ENCODE assay signal across 27 mouse cellular contexts in genomic region chr3:105006101-105006500, GRCm38 (mm10).
"Had no signal": no experiment of that assay in that cellular context is flagged by ENCODE, and none has a peak within 500 bp of the region (broad histone marks: within the 10 kb centered on the region; RNA-seq: fewer than 3 reads in every experiment).

No protein-coding gene starts in this region.

- H3K27me3 ChIP-seq: heart, embryonic 12.5 days; hindbrain, embryonic 12.5 days; intestine, embryonic 15.5 days; limb, embryonic 12.5 days; liver, embryonic 13.5 days; liver, embryonic 15.5 days had no signal

- H3K9ac ChIP-seq: heart, embryonic 12.5 days; hindbrain, embryonic 12.5 days; hindbrain, embryonic 14.5 days; intestine, embryonic 15.5 days; limb, embryonic 12.5 days; liver, embryonic 13.5 days; liver, embryonic 15.5 days had no signal

- H3K4me2 ChIP-seq: heart, embryonic 12.5 days; hindbrain, embryonic 12.5 days; hindbrain, embryonic 14.5 days; intestine, embryonic 15.5 days; limb, embryonic 12.5 days; liver, embryonic 11.5 days; liver, embryonic 13.5 days; liver, embryonic 15.5 days had no signal

- H3K27ac ChIP-seq: heart, adult 2 months; heart, embryonic 10.5 days; hindbrain, embryonic 10.5 days; hindbrain, embryonic 12.5 days; hindbrain, embryonic 14.5 days; intestine, embryonic 15.5 days; kidney, postnatal 0 days; limb, embryonic 12.5 days; liver, embryonic 13.5 days; liver, embryonic 15.5 days had no signal

- ATAC-seq: hindbrain, embryonic 16.5 days; inflammation-experienced regulatory T-cells, adult 6 months; intestine, embryonic 15.5 days; intestine, postnatal 0 days had no signal

- H3K9me3 ChIP-seq: heart, embryonic 10.5 days; heart, embryonic 12.5 days; hindbrain, embryonic 10.5 days; hindbrain, embryonic 12.5 days; intestine, embryonic 15.5 days; limb, embryonic 12.5 days; liver, embryonic 13.5 days; liver, embryonic 15.5 days had no signal

- DNase-seq: gastrocnemius, adult 2 months; gastrocnemius, postnatal 10 days; gastrocnemius, postnatal 25 days; heart, postnatal 10 days; heart, postnatal 4 days; kidney, adult 18-20 months; kidney, adult 8-10 months; kidney, postnatal 14 days; kidney, postnatal 36 days; left cerebral cortex, postnatal 4 days; liver; liver, embryonic 13.5 days had no signal

- H3K4me1 ChIP-seq: hindbrain, embryonic 10.5 days; limb, embryonic 12.5 days; liver, embryonic 13.5 days; liver, embryonic 15.5 days had no signal

- H3K4me3 ChIP-seq: gastrocnemius, adult 2 months; heart, adult 2 months; heart, embryonic 10.5 days; heart, embryonic 12.5 days; hindbrain, embryonic 10.5 days; hindbrain, embryonic 12.5 days; intestine, embryonic 15.5 days; layer of hippocampus, adult 2 months; limb, embryonic 12.5 days; liver, embryonic 13.5 days; liver, embryonic 15.5 days had no signal

- H3K36me3 ChIP-seq: liver, embryonic 15.5 days had no signal
